13 mouse cellular contexts compared by ENCODE assay signal in genomic region chr11:49422767-49423166, GRCm38 (mm10). TPM values are rescaled to one million over a fixed set of nuclear protein-coding genes. Genes with fewer than 3 reads are reported as not detected.
"Had no signal": no experiment of that assay in that cellular context is flagged by ENCODE, and none has a peak within 500 bp of the region (broad histone marks: within the 10 kb centered on the region; RNA-seq: fewer than 3 reads in every experiment).

Gene Olfr1389, plus strand, starts transcription at chr11:49423067.

- DNase-seq: retina, postnatal 1 day; right cerebral cortex, adult 18-20 months; right cerebral cortex, postnatal 14 days; right cerebral cortex, postnatal 25 days; right cerebral cortex, postnatal 4 days; spleen, adult 18-20 months; thymus, adult 18-20 months; thymus, adult 2 months; thymus, postnatal 14 days; thymus, postnatal 25 days; thymus, postnatal 36 days; thymus, postnatal 4 days had no signal

RNA-seq across cellular contexts. Expression of gene Olfr1389, which starts in this region (rescaled TPM):
- total RNA-seq: neutrophil, adult 5-6 weeks had no signal
